Mouse (Mus musculus) urinary bladder, postnatal 25 days (tissue): ENCODE results near the gene Frrs1.

Experiments used
- DNase-seq: peaks from one replicate; pipeline ENCODE4 v3.0.0; 2022; ENCODE audit warnings: low spot score

The Frrs1 gene

GRCm38 (mm10) chr3:116914374-116914773 lies 55.1 kb downstream of the Frrs1 start:
- no peak for DNase-seq

- no peak for DNase-seq
These were observed 55.7 kb downstream of the Frrs1 start for GRCm38 (mm10) chr3:116914931-116915330.

GRCm38 (mm10) chr3:116917016-116917415 lies 57.8 kb downstream of the Frrs1 start:
- no peak for DNase-seq

DNA sequence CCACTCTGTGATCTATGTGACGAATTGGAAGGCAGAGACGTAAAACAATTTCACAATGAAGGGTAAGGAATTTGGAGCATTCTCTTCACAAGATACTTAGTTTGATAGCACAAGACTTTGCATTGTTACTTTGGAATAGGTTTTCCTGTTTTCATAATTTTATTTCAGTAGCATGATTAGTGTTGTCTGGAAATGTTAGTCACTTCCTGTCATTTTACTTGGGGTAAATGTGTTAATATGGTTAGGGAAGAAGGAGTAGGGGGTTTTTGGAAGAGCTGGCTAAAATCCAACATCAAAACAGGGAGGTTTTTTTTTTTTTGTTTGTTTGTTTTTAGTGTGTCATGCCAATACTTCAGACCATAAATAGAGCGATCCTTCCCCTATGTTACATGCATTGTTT lies 62.3 kb downstream of the Frrs1 start:
- no peak for DNase-seq

- no peak for DNase-seq
These were observed 63.8 kb downstream of the Frrs1 start for GRCm38 (mm10) chr3:116923042-116923441.

DNA sequence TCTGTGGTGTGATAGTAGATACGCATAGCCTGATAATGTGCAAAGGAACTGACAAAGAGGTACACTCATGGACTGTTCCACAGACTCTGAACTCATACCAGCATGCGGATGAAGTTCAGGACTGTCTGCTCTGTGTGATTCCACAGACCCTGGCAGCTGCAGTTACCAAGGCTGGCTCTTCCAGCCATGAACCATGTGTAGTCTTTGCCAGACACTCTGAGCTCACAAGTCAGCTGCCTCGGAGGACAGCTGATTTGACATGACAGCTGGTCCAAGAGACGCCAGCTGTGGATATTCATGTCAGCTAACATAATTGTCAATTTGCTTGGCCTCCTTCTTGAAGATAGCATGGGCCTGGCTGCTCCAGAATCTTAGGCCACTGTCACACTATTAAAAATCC lies 69.7 kb downstream of the Frrs1 start:
- DNase-seq, result no peak

- no peak for DNase-seq
These were observed 73.9 kb downstream of the Frrs1 start for GRCm38 (mm10) chr3:116933158-116933557.

- DNase-seq, result no peak
These were observed 77.8 kb downstream of the Frrs1 start for GRCm38 (mm10) chr3:116936934-116937691.

DNA sequence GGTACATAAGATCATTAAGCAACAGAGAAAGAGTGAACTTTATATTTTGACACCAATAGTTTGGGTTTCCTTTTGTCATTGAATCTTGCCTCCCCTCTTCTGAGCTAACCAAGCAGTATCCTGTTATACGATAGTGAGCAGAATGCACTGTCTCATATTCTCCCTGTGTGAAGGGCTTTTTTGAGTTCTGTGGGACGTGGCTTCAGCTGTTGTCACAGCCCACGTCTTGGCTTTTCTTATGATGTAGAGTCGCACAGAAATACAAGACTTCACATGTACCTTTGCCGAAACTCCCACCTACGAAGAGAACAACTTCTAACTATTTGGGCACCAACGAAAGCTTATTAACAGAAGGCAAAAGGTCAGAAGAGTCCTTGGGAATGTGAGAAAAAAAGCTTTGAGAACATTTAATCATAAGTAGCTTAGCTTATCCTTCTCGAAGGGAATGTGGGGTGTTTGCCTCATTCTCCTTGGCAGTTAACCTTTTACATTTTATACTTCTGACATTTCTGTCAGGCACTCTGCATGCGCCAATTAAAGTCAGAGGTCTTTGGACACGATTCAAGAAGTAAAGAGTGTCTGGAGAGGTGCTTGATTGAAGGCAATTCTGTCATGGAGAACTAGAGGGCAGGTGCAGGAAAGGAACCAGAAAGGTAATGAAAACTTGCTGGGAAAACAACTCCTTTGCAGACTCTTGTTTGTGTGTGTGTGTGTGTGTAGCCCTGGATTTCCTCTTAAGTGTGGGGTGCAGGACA lies 81.7 kb downstream of the Frrs1 start:
- DNase-seq, result no peak

GRCm38 (mm10) chr3:116941559-116942117 lies 82.4 kb downstream of the Frrs1 start:
- no peak for DNase-seq

- no peak for DNase-seq
These were observed 83.5 kb downstream of the Frrs1 start for GRCm38 (mm10) chr3:116942751-116943150.

DNA sequence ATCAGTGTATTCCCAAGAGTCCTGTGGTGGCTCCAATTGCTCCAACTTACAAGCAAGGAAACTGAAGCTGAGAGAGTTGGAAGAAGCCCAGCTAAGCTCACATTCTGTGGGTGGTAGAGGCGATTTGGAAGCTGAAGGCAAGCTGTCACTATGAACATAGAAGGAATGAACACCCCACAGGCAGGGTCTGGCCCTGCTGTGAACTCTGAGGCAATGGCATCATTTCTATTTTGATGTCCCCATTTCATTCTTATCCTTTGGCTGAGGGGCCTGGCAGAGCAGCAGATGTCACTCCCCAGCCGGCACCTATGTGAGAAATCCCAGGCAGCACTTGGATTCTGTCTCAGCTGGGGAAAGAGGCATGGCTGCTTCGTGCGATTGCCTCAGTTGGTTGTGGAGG lies 84.2 kb downstream of the Frrs1 start:
- DNase-seq, result no peak

- no peak for DNase-seq
These were observed 87.2 kb downstream of the Frrs1 start for GRCm38 (mm10) chr3:116946476-116946875.

DNA sequence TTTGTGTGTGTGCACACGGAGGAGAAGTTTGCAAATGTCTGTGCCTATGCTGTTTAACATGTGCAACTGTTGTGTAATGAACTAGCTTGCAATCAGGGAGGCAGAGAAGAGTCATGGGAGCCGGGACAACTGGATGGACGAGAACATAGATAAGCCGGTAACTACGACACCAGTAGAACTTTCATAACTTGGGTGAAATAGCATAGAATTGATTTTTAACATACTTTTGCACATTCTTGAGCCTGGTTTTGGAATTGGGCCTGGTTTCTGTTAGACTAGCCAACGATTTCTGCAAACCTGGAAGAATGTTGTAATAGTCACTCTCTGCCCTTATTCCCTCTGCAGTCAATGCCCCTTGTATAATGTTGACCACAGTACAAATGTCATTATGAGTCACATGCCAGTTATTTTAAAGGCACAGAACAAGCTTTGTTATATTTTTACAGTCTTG lies 91.4 kb downstream of the Frrs1 start:
- DNase-seq, result no peak

DNA sequence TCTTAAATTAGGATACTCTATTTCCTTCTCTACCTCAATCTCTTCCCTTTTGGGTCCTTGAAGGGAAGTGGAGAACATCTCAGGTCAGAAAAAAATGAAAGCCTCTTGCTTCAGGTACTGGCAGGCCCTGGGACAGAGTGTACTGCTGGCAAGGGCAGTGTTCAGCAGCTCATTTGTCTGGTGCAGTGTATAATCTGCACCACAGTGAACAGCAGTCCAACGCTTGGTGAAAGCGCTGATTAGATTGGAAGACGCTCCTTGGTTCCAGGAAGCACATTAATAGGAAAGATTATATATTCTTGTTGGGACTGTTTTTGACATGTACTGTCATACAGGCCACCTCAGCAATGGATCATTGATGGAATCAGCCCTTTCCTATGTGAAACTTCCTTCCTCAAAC lies 92.2 kb downstream of the Frrs1 start:
- no peak for DNase-seq

DNA sequence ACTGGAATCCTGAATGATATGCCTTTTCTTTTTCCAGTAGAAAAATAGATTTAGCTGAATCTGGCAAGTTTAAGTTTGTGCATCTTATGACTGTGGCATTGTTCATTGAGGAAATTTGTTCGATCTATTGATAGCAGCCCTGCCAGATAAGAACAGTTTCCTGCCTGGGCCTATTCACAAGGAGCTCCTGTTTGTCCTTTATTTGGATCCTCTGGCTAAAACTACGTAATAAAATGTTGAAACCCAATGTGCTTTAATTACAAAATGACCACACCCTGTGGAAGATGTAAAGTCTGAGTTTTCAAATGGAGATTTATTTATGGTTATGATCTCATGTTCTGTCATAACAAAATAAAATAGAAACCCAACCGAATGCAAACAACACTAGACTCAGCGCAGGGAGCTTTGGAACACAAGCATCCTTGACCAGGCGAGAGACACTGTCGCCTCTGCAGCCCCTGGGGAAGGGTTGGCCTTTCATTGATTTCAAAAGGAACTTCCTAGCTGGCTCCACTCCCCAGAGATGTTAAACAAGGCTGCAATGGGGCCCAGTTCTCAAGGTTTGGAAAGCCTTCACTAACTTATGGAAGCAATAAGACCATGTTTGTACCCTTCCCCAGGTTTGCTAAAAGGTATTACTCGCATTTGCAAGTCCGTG lies 93.1 kb downstream of the Frrs1 start:
- no peak for DNase-seq

DNA sequence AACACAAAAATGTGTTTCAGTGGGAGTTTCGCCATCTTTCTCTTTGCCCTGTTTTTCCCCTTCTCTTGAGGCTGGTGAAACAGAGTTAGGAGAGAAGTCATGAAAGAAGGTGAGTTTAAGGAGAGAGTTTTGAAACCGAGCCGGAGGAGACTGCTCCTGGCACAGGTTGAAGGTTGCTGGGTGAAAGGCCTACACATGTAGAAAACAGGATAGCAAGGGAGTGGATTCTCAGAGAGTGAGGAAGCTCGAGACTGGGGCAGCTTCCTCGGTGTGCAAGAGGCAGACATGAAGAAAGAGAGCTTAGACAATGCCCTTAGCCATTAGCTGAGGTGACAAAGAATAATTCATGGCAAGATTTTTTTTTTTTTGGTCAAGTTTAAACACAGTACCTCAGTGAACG lies 94.1 kb downstream of the Frrs1 start:
- DNase-seq, result no peak

DNA sequence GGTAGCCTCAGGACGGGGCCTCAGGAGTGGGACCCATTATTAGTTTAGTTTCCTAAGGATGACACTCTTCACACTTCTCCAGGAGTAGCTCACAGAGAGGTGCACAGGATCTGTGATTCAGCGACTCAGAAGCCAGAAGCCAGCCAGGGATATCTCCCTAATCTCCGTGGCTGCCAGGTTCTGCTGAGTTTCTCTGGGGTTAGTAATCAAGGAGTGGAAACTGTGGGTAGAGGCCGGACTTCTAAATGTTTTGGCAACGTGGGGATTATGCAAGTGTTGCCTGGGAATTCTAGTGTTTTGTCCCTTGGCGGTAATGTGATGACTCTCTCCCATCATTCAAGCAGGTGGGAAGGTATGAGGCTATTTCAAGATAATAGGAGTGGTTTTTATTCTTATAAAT lies 95.8 kb downstream of the Frrs1 start:
- no peak for DNase-seq
